Mouse (Mus musculus) MEL-GATA-1-ER (cell line): ENCODE measurements at regions not wholly inside any gene's neighbourhood (a gene's known extent, or its start where the extent isn't known, plus 50 kb on each side); places are given as distances from the start of the nearest gene placed in this dataset.
A peak's percentile ranks its signal among the peaks of the same experiment; 100 is the strongest.

Experiments
- DNase-seq: peaks from one replicate; pipeline ENCODE4 v3.0.0-alpha.2; 2012; ENCODE audit warnings: low read depth; ENCODE audit errors: extremely low read depth

DNA sequence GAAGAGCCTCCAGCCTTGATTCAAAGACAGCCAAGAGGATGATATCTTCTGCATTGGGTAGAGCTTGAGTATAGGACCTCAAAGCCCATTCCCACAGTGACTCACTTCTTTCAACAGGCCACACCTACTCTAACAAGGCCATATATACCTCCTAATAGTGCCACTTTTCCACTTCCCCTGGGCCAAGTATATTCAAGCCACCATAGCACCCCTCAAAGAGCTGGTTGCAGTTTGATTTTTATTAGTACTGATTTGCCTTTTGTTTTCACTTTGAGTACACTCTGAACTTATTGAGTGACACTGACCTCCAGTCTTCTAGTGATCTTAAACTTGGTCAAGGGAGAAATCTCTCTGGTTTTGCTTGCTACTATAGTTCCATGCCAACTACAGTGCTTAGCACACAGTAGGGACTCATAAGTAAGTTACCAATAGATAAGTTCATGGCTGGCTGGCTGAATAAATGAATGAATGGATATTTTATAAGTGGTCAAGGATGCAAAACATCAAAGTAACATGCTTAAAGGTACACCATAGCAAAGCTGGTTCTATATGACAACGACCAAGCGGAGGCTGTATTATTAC lies 64.5 kb upstream of the Lmo2 start:
- DNase-seq: peak; percentile 54

DNA sequence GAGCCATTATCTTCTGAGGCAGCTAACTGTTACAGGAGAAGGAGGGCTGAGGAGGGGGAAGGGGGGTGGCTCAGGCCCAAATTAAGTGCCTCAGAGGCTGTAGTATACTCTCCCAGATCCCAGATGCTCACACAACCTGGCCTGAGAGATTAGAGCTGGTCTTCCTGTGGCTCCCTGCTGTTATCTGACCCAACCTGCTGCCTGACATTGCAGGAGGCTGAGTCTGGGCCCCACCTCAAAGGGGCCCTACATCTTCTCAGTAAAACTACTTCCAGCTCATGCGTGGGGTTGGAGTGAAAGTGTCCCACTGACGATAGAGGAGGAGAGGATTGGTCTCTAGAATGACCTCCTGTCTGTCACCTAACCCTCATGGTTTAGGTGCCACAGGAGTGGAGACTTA lies 64.0 kb upstream of the Lmo2 start:
- DNase-seq: peak; percentile 97

GRCm38 (mm10) chr2:103894981-103895676 lies 62.7 kb upstream of the Lmo2 start:
- no peak for DNase-seq

DNA sequence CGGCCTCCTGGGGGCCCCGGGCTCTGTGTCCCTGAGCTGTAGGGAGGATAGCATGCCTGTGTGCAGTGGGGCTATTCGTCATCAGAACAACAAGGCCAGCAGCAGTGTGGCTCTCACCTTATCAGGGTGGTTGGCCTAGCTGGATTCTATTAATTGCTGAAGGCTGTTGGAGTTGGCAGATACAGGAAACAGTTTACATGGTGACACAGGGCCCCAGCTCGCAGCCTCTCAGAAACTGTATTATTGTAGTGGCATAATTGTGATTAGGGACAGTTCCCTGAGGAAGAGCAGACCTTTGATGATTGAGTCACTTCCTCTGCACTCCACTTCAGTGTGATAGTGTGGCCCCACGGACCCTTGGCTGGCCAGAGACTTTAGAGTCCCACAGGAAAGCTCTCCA lies 61.6 kb upstream of the Lmo2 start:
- DNase-seq: peak; percentile 55

DNA sequence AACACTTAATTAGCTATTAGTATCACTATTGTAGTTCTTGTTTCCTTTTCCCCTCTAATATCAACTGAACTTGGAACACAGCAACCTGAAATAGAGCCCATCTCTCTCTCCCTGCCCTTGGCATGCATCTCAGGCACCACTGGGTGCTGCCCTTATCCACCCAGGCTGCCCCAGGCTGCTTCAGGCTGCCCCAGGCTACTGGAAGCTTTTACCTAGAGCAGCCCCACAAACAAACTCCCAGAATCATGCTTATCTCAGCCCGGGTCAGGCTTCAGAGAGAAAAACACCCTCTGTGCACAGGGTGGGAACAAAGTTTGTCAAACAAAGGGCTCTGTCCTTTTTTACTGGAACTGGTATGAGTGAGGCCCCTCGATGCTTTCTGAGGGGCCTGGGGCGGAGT lies 61.0 kb upstream of the Lmo2 start:
- no peak for DNase-seq

- no peak for DNase-seq
Measured at GRCm38 (mm10) chr2:103899713-103900112, 58.1 kb upstream of the Lmo2 start.

DNA sequence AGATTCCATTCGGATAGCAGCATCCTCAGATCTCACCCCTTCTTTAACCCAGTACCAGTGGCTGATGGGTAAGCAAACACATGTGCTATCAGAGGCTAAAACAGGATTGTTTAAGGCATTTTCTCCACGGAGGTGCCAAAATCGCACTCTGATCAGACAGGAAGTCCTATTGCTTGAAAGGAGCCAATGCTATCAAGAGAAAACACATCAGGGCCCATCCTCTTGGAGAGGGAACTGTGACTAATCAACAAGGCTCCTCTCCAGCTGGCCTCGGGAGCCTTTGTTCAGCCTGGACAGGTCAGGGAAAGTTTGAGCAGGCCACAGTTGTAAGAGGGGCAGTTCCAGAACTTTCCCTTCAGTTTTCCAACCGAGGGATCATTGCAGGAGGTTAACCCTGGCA lies 57.4 kb upstream of the Lmo2 start:
- DNase-seq: no peak

- DNase-seq: no peak
Measured at GRCm38 (mm10) chr2:103901457-103901856, 56.3 kb upstream of the Lmo2 start.

DNA sequence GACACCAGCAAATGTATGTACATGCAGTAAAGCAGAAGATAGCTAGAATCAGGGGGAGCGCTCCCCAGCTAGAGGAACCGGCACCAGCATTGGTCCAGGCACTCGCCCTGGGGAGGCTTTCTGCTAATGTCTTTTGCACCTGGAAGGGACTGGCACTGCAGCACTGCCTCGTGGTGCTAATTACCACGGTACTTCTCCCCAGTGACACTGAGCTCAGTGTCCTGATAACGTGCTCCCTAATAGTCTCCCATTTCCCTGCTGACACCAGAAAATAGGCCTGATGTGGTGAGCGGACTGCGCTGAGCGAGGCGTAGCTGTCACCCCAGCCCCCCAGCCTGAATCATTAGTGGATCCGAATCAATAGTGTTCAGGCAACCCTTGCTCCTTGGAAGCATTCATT lies 55.0 kb upstream of the Lmo2 start:
- DNase-seq: no peak

DNA sequence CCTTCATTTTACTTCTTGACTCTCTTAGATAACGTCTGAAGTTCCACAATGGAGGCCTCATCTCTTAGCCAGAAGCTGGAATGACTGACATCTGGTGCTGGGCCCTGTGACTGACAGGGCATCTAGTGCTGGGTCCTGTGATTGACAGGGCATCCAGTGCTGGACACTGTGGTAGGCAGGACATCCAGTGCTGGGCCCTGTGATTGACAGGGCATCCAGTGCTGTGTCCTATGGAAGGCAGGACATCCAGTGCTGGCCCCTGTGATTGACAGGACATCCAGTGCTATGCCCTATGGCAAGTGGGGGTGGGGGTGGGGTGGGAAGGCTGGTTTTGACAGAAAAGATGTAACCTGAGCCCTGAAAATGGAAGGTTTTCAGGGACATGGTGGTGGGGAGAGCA lies 52.1 kb upstream of the Lmo2 start:
- DNase-seq: no peak

DNA sequence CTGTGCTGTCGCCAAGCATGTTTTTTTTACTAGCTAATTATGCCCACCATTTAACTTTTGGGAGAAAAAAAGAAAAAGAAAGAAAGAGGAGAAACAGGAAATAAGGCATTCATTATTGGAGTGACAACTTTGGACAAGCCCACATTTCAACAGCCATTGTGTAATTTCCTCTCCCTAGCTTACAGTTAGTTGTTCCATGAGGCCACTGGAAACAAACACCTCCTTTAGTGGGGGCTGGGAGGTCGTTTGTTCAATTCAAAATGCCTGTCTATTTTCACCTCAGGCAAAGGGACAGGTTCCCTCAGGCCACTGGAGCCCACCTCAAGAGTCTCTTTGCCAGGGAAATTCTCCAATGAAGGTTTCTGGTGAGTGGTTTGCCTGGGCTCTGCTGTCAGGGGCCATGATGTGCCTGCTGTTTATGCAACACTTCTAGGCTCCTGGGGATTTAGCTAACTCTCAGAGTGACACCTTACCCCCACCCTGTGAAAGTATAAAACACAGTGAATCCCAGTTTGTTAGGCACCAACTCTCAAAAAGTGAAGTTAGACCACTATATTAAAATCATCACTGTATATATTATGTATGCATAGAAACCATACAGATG lies 51.1 kb upstream of the Lmo2 start:
- no peak for DNase-seq
